Mouse (Mus musculus): ENCODE data around the gene Wnt11. TPM values are rescaled to one million over a fixed set of nuclear protein-coding genes. Genes with fewer than 3 reads are reported as not detected.

Wnt11 gene
- polyA plus RNA-seq, 1 experiment = not detected

DNA sequence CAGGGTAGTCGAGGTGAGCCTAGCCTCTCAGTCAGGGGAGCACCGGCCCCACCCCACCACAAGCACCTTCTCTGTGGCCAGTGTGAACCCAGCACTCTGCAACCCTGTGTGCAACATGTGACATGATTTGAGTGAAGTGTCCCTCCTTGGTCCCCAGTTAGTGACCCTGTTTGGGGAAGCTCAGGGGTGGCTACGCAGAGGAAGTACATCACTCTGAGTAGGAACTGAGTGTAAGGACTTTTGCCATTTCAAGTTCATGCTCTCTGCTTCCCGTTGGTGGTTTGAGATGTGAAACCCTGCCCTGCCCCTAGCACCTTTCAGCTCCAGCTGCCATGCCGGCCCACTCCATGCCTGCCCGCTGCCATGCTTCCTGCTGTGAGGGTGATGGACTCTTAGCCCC is 25.5 kb upstream of the Wnt11 start:
- TF ChIP-seq GATA1 (IDR thresholded peaks at IDR 0.05; ENCODE audit: low read length) = no peak

DNA sequence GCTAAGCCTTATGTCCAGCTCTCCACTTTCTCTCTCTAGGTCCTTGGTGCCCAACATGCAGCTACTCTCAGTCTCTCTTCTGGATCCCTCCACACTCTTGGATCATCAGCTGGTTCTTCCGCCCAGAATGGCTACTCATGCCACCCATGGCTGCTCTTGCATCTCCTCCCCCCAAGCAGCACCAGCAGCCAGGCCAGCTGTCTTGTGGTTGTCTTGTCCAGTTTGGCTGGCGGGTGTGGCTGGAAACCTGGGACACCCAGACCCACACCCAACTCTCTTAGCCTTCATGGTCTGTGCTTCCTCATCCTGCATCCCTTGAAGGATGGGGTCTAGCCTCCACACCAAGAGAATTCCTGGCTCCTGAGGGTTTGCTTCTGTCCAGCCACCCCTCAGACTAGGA is 24.3 kb upstream of the Wnt11 start:
- no peak for TF ChIP-seq GATA1 (IDR thresholded peaks at IDR 0.05; ENCODE audit: low read length)

DNA sequence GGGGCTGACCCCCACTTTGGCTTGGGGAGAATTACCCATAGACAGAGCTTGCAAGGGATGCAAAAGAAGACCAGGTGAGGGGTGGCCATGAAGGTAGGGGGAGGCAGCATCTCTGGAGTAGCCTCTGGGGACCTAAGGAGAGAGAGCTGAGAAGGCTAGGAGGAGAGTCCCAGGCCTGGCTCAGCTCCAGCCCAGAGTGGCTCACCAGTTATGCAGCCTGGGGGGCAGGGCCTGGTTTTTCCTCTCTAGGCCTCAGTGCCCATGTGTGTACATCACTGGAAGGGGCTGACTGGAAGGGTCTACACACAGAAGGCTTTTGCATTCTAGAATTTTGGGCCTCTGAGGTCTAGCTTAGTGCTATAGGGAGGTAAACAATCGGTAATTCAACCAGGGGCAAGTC is 14.4 kb upstream of the Wnt11 start:
- TF ChIP-seq GATA1 (IDR thresholded peaks at IDR 0.05; ENCODE audit: low read length) = no peak

DNA sequence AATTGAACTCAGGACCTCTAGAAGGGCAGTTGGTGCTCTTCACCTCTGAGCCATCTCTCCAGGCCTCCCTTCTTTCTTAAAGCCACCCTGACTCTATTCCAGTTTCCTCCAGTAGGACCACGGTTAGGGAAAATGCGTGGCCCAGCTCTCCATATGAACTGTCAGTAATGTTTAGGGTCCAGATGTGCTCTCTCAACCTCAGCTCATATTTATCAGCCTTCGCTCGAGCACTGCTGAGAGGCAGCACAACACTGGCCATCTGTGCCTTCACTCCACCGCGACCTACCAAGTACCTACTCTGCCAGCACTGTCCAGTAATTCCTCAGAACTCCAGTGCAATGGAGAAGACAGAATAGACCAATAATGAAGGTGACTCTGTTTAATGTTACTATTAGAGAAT is 12.0 kb upstream of the Wnt11 start:
- no peak for TF ChIP-seq GATA1 (IDR thresholded peaks at IDR 0.05; ENCODE audit: low read length)

DNA sequence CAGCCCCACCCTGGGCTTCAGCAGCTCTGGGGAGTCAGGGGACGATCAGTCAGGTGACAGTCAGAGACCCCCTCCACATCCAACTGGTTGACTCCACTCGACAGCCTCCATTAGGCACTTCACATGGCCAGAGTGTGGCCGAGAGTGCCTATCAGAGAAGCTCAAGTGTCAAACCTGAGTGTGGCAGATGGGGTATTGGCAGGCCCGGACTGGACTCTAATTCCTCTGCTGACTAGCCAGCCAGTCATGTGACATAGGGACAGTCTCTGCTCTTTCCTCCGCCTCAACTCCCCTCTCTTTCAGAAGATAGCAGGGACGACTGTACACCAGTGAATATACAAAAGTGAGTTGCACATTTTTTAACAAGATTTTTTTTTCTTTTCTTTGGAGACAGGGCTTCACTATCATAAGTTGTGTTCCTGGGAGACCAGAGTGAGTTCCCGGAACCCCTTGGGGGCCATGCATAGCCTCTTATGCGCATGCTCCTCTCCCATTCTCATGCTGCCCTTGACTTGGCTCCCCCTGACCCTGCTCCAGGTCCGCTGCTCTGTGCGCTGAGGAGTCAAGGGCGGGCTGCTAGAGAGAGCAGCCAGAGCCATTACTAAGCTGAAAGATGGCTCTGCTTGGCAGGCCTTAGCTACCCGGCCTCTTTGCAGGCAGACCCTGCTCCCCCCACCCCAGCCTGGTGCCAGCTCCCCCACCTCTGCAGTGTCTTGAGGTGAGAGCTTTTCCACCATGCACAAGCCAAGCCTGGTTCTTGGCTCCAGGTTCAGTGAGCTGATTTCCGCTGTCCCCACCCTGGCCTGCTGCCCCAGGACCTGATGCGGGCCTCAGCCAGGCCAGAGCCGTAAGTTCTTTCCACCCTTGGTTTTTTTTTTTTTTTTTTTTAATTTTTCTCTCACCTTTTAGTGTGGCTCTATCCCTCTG is 10.8 kb upstream of the Wnt11 start:
- TF ChIP-seq GATA1 (IDR thresholded peaks at IDR 0.05; ENCODE audit: low read length) = no peak

DNA sequence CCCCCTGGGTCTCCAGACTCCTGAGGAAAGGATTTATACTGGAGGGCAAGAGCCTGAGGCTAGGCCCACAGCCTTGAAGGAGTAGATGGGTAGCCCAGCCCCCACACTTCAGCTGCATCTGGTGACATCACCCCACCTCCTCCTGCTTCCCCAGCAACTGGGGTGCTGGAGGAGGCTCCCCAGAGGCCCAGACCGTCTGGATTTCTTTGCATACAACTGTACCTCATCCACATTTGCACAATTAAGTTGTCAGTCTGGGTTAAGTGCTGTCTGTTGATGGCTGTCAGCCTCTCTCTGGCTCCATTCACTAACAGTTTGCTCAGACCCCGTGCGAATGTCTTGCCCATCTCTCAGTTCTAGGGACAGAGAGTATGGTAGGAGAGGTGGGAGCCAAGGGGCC is 6.9 kb upstream of the Wnt11 start:
- TF ChIP-seq GATA1 (IDR thresholded peaks at IDR 0.05; ENCODE audit: low read length) = no peak

DNA sequence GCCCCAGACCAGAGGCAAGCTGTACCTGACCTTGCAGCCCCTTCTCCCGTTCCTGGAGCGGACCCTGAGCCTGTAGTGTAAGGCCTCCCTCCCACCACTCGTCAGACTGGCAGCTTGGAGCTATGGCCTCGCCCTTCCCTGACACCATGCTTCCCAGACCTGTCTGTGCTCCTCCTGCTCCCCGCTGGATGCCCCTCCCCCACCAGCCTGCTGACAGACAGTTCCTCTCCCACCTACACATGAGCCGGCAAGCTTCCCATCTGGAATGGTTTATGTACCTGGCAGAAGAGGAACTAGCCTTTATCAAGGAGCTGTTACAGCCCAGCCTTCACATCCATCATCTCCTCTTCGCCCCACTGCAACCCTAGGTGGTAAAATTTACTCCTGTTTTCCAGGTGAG is 6.0 kb upstream of the Wnt11 start:
- TF ChIP-seq GATA1 (IDR thresholded peaks at IDR 0.05; ENCODE audit: low read length) = no peak

DNA sequence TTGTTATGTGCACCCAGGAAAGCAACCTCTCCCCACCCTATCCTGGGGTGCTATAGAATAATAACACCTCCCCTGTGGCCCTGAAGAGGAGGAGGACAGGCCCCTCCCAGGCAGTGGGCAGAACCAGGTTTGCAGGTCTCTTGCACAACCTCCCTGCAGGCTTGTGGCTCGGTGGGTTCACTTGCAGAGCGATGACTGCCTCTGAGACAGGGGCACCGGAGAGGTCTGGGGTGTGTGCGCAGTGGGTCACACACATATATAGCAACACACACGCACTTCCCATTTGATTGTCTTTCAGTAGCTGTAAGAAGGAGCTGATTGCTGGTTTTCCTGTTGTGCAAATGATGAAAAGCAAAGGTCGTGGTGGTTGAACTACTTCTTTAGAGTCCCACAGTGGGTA is 3.6 kb upstream of the Wnt11 start:
- TF ChIP-seq GATA1 (IDR thresholded peaks at IDR 0.05; ENCODE audit: low read length) = no peak

DNA sequence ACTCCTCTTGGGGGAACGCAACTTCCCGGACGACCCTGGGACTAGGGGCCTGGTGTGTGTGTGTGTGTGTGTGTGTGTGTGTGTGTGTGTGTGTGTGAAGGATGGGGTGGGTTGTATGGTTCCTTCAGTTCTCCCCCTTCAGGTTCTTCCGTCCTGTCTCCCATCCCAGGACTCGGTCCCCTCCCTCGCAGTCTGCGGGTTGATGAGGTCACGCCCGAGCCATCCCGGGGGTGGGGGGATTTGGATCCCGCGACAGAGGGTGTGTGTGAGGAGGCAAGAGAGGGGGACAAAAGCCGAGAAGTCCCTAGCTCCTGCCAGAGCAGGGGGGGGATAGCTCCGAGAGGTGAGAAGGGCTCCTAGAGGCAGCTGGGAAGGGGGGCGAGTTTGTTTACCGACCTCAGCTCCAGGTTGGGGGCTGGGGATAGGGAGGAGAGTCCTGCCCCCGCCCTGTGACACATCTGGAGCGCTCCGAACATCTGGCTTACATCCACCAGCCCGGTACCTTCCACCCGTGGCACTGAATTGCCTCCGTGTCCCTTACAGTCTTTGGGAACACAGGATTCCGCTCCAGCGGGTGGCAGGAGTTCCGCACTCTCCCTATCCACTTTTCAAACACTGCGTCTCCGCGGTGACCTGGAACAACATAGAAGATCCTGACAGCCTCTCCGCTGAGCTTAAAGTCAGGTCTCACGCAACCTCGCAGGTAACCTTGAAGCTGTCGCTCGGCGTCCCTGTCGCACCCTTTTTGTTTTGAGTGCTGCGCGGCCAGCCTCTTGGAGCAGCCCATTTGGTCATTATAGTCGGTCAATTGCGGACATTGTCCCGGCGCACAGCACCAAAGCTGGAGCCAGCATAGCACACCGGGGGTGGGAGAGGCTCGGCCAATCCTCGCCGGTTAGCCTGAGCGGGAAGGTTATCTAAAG is 868 bp downstream of the Wnt11 start:
- no peak for TF ChIP-seq GATA1 (IDR thresholded peaks at IDR 0.05; ENCODE audit: low read length)

DNA sequence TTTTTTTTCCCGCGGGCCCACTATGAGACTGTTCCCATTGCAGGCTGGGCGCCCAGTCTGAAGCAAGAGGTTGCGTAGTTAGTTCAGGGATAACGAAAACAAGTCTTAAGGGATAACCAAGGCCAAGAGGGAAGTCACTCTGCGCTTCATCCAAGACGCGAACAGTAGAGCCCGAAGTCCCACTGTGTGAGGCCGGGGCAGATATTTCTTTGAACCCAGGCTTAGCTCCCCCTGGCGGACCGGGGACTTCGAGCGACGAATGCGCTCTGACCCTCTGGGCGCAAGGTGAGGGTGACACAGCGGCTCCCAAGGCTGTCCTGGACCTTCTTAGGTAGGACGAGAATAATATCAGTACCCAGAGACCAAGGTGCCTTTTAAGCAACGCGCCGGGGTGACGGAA is 1.7 kb downstream of the Wnt11 start:
- TF ChIP-seq GATA1 (IDR thresholded peaks at IDR 0.05; ENCODE audit: low read length) = no peak

DNA sequence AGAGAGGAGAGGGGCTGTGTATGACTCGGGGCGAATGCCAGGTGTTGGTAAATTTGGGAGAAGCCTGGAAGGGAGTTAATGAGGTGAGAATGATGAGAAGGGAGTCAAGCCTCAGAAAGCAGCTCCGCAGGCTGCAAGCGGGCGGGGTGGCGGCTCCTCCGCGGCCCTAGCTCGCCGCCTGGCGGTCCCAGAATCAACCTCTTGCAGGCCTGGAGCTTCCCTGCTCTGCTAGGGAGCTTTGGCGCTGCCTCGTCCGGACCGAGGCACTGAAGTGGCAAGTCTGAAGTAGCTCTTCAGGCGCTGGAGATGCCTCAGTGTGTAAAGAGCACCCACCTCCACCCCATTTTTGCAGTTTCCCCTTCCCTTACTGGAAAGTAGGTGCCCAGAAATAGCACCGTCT is 3.0 kb downstream of the Wnt11 start:
- TF ChIP-seq GATA1 (IDR thresholded peaks at IDR 0.05; ENCODE audit: low read length) = no peak

DNA sequence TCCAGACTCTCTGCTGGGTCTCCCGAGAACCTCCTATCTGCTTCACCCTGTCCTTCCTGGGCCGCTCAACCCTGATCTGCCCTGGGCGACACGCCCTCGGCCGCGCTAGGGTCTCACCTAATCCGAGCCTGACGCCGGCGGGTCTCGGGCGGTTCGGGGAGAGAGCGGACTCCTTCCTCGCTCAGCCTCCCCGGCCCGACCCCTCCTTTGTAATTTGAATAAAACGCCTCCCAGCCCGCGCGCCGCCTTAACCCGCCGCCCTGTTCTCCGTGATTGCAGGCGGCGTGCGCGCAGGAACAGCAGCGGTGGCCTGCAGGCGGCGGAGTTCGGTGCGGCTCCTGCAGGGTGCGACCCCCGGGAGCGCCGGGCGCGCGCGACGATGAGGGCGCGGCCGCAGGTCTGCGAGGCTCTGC is 3.8 kb downstream of the Wnt11 start:
- TF ChIP-seq GATA1 (IDR thresholded peaks at IDR 0.05; ENCODE audit: low read length) = no peak

DNA sequence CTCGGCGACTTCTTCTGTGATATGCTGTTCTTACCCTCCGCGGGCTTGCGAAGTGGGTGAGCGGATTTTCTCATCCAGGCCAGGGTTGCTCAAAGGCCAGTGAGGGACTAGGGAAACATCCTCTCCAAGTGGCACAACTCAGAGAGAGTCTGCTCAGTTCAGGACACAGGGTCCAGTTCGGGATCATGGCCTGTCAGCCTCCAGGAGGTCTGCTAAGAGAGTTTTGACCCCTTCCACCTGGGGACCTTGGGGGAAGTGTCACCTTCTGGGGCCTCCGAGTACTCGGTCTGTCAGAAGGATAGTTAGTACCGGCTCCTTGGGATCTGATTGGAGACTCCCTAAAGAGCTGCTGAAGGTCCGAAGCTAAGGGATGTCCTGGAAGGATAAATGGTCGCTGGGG is 4.4 kb downstream of the Wnt11 start:
- TF ChIP-seq GATA1 (IDR thresholded peaks at IDR 0.05; ENCODE audit: low read length) = no peak

DNA sequence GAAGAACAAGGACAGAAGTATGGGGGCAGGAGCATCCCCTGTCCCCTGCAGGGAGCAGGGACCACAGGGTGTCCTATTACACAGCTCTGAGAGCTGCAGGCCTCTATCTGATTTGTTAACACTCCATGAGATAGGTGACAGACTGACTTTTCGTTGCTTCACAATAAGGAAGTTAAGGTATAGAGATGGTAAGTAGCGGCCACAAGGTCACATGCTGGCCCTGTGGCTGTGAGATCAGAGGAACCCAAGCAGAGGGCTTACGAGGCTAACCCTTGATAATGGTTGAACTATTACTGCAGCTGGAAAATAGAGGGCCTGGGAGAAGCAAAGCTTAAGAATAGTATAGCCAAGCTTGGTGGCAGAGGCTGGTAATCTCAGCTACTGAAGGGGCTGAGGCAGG is 5.9 kb downstream of the Wnt11 start:
- no peak for TF ChIP-seq GATA1 (IDR thresholded peaks at IDR 0.05; ENCODE audit: low read length)

DNA sequence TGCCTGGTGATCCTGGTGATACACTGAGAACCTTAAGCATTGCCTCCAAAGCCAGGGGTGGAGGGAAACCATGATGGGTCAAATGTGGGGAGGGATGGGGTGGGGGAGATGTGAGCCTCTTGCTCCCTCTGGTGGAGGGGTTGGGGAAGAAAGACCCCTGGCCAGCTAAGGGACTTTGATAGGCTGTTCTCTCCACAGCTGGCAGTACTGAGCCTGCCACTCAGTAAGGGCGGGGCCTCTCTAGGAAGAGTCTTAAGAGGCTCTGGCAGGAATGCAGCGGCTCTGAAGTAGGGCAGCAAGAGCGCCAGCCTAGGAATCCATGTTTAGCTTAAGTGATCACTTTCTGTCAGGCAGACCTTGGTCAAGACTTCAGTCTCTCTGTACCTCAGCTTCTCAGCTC is 6.9 kb downstream of the Wnt11 start:
- TF ChIP-seq GATA1 (IDR thresholded peaks at IDR 0.05; ENCODE audit: low read length) = no peak

DNA sequence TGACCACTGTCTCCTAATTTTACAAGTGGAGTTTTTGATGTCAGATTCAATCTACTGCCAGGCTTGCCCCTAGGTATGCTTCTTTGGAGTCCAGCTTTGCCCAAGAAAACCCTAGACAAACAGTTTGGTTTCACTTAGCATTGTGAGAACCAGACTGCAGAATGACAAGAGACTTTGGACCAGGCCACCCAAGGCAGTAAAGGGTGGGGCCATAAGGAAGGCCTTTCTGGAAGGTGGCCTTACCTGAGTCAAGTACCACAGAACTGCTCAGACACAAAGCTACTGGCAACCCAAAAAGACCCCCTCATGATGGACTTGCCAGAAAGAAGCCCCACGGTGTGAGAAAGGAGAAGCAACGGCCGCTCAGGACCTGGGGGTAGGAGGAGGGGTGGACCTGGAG is 8.1 kb downstream of the Wnt11 start:
- no peak for TF ChIP-seq GATA1 (IDR thresholded peaks at IDR 0.05; ENCODE audit: low read length)

Measured in G1E-ER4 (cell line).